Mouse (Mus musculus): ENCODE results near the gene Psmd13. TPM values are rescaled to one million over a fixed set of nuclear protein-coding genes. Genes with fewer than 3 reads are reported as not detected.
"Not testable (repeated sequence)": the region's sequence is repeated elsewhere in the genome, so short reads cannot be mapped to it uniquely, and the experiment has no call there.

The Psmd13 gene
- total RNA-seq, 1 experiment from 2014 or later: 184 TPM

- peak; percentile 66 for ATAC-seq (replicated peaks; ENCODE audit: low read depth, poor library complexity, severe bottlenecking)
Measured at GRCm38 (mm10) chr7:140855860-140856784, 25.6 kb upstream of the Psmd13 start, which contains the start of gene Gm45785. Gene Gm45785 (minus strand): TSS chr7:140856331.

GRCm38 (mm10) chr7:140856785-140857549 lies 24.8 kb upstream of the Psmd13 start, which contains the start of gene Ric8a:
Gene Ric8a (plus strand): TSS chr7:140856957.
- peak; percentile 66 for ATAC-seq (replicated peaks; ENCODE audit: low read depth, poor library complexity, severe bottlenecking)

GRCm38 (mm10) chr7:140857550-140858505 lies 23.9 kb upstream of the Psmd13 start, which contains the start of gene Bet1l:
Gene Bet1l (minus strand): TSS chr7:140857577.
- ATAC-seq (replicated peaks; ENCODE audit: low read depth, poor library complexity, severe bottlenecking): peak; percentile 16

- no peak for ATAC-seq (replicated peaks; ENCODE audit: low read depth, poor library complexity, severe bottlenecking)
Measured at GRCm38 (mm10) chr7:140858746-140859145, 23.0 kb upstream of the Psmd13 start.

- no peak for ATAC-seq (replicated peaks; ENCODE audit: low read depth, poor library complexity, severe bottlenecking)
Measured at GRCm38 (mm10) chr7:140859997-140860396, 21.8 kb upstream of the Psmd13 start.

- ATAC-seq (replicated peaks; ENCODE audit: low read depth, poor library complexity, severe bottlenecking): no peak
Measured at GRCm38 (mm10) chr7:140860728-140861127, 21.0 kb upstream of the Psmd13 start.

GRCm38 (mm10) chr7:140864761-140865160 lies 17.0 kb upstream of the Psmd13 start:
- ATAC-seq (replicated peaks; ENCODE audit: low read depth, poor library complexity, severe bottlenecking): no peak

GRCm38 (mm10) chr7:140874224-140874623 lies 7.5 kb upstream of the Psmd13 start:
- ATAC-seq (replicated peaks; ENCODE audit: low read depth, poor library complexity, severe bottlenecking): peak; percentile 90

- peak; percentile 39 for ATAC-seq (replicated peaks; ENCODE audit: low read depth, poor library complexity, severe bottlenecking)
Measured at GRCm38 (mm10) chr7:140877364-140877763, 4.4 kb upstream of the Psmd13 start.

- ATAC-seq (replicated peaks; ENCODE audit: low read depth, poor library complexity, severe bottlenecking): peak; percentile 46
Measured at GRCm38 (mm10) chr7:140879355-140879754, 2.4 kb upstream of the Psmd13 start.

- ATAC-seq (replicated peaks; ENCODE audit: low read depth, poor library complexity, severe bottlenecking): no peak
Measured at GRCm38 (mm10) chr7:140880419-140880818, 1.3 kb upstream of the Psmd13 start.

- no peak for ATAC-seq (replicated peaks; ENCODE audit: low read depth, poor library complexity, severe bottlenecking)
Measured at GRCm38 (mm10) chr7:140880865-140881515, 778 bp upstream of the Psmd13 start.

GRCm38 (mm10) chr7:140882469-140882803 lies 668 bp downstream of the Psmd13 start:
- peak; percentile 2; the same call in 1 of the 2 replicates for ATAC-seq (replicated peaks; ENCODE audit: low read depth, poor library complexity, severe bottlenecking)

GRCm38 (mm10) chr7:140890636-140891035 lies 8.9 kb downstream of the Psmd13 start:
- ATAC-seq (replicated peaks; ENCODE audit: low read depth, poor library complexity, severe bottlenecking): not testable (repeated sequence)

- no peak for ATAC-seq (replicated peaks; ENCODE audit: low read depth, poor library complexity, severe bottlenecking)
Measured at GRCm38 (mm10) chr7:140894031-140894430, 12.3 kb downstream of the Psmd13 start.

- ATAC-seq (replicated peaks; ENCODE audit: low read depth, poor library complexity, severe bottlenecking): no peak
Measured at GRCm38 (mm10) chr7:140894611-140895010, 12.8 kb downstream of the Psmd13 start.

- ATAC-seq (replicated peaks; ENCODE audit: low read depth, poor library complexity, severe bottlenecking): no peak
Measured at GRCm38 (mm10) chr7:140897863-140898262, 16.1 kb downstream of the Psmd13 start.

- ATAC-seq (replicated peaks; ENCODE audit: low read depth, poor library complexity, severe bottlenecking): no peak
Measured at GRCm38 (mm10) chr7:140899121-140899520, 17.4 kb downstream of the Psmd13 start.

GRCm38 (mm10) chr7:140900220-140900619 lies 18.5 kb downstream of the Psmd13 start, which contains the start of gene Cox8b:
Gene Cox8b (minus strand): TSS chr7:140900446.
- no peak for ATAC-seq (replicated peaks; ENCODE audit: low read depth, poor library complexity, severe bottlenecking)
